Mouse (Mus musculus) forebrain, postnatal 0 days (tissue): ENCODE data around the gene Mex3d. TPM values are rescaled to one million over a fixed set of nuclear protein-coding genes. Genes with fewer than 3 reads are reported as not detected.

Experiments used
- ATAC-seq: fragments of 200-750 bp; cut with Nextera tagmentation; 2 replicates; pipeline ENCODE4 v1.8.0; 2017; ENCODE audit warnings: mild to moderate bottlenecking, moderate library complexity
- DNase-seq: peaks from one replicate; pipeline ENCODE4 v3.0.0-alpha.2; 2015
- H3K27ac ChIP-seq: fragments of 300-500 bp; sonication (generic); 2 replicates; pipeline ENCODE4 v1.5.1; 2014; ENCODE audit warnings: low read depth, mild to moderate bottlenecking, antibody characterized with exemption, low read length, moderate library complexity, mixed read lengths
- H3K27me3 ChIP-seq: fragments of 300-500 bp; sonication (generic); 2 replicates; pipeline ENCODE4 v1.6.1; 2014; ENCODE audit warnings: mild to moderate bottlenecking, low read length, mixed read lengths; ENCODE audit not compliant: insufficient read depth
- H3K36me3 ChIP-seq: fragments of 300-500 bp; sonication (generic); 2 replicates; pipeline ENCODE4 v1.6.1; 2014; ENCODE audit warnings: mild to moderate bottlenecking, moderate library complexity; ENCODE audit not compliant: insufficient read depth
- H3K4me1 ChIP-seq: fragments of 300-500 bp; sonication (generic); 2 replicates; pipeline ENCODE4 v1.6.1; 2014; ENCODE audit warnings: antibody characterized with exemption; ENCODE audit not compliant: insufficient read depth
- H3K4me2 ChIP-seq: fragments of 300-500 bp; sonication (generic); 2 replicates; pipeline ENCODE4 v1.6.1; 2014; ENCODE audit warnings: low read depth, mild to moderate bottlenecking, moderate library complexity
- H3K4me3 ChIP-seq: fragments of 300-500 bp; sonication (generic); 2 replicates; pipeline ENCODE4 v1.5.1; 2014; ENCODE audit warnings: low read depth, low read length, mixed read lengths
- H3K9ac ChIP-seq: fragments of 300-500 bp; sonication (generic); 2 replicates; pipeline ENCODE4 v1.6.1; 2014; ENCODE audit warnings: mild to moderate bottlenecking
- H3K9me3 ChIP-seq: fragments of 300-500 bp; sonication (generic); 2 replicates; pipeline ENCODE4 v1.6.1; 2016; ENCODE audit warnings: low read length
- CTCF ChIP-seq: sonication (generic); IDR thresholded peaks from 2 replicates; pipeline ENCODE4 v1.5.1; 2016; ENCODE audit warnings: antibody characterized with exemption, control low read depth, low read depth
- WGBS: fragments of 180-500 bp; shearing (Covaris S2); extraction: QIAGEN DNeasy Blood & Tissue Kit; methylation state at CpG from one replicate; pipeline ENCODE4 v1.1.7; 2014; 5-methylcytosine and 5-hydroxymethylcytosine counted together
- polyA plus RNA-seq: library from polyadenylated mRNA; unstranded; fragments of >200 nt; fragmentation: Nextera tagmentation; extraction: Ambion mirVana; gene quantifications from 2 replicates; pipeline ENCODE4 v1.2.1, GENCODE M21; 2015
- total RNA-seq: library from RNA; depleted of rRNA; stranded (reverse); fragments of >200 nt; gene quantifications from 2 replicates; pipeline ENCODE4 v1.2.3, GENCODE M21; 2014

The Mex3d gene
- total and polyA plus RNA-seq, 2 experiments from 2014 or later: 18.4 to 120 TPM

GRCm38 (mm10) chr10:80386735-80387471, 556 bp downstream of the Mex3d start:
- peaks cover 29% of the 10 kb centered on the region for H3K4me1 ChIP-seq
- no peaks in the 10 kb centered on the region for H3K9me3 ChIP-seq
- H3K27me3 ChIP-seq: no peaks in the 10 kb centered on the region
- 2% methylated on average over 82 of the region's 94 CpGs for WGBS
- H3K4me3 ChIP-seq: peak overlapping the region; percentile 96
- no peak for TF ChIP-seq CTCF
- H3K36me3 ChIP-seq: peaks cover 34% of the 10 kb centered on the region
- DNase-seq: no peak
- H3K27ac ChIP-seq: peak overlapping the region; percentile 98
- ATAC-seq: no peak; the same call in 1 of the 2 replicates
- H3K9ac ChIP-seq: peak overlapping the region; percentile 99
- H3K4me2 ChIP-seq: peak overlapping the region; percentile 97

GRCm38 (mm10) chr10:80385811-80386734, 1.4 kb downstream of the Mex3d start:
- DNase-seq (peak; percentile 86), ATAC-seq (peak; percentile 79)
- Histone ChIP-seq H3K4me2 (peak overlapping the region; percentile 97), H3K9me3 (no peaks in the 10 kb centered on the region), H3K9ac (peak overlapping the region; percentile 99), H3K27me3 (no peaks in the 10 kb centered on the region), H3K4me3 (peak overlapping the region; percentile 96), H3K4me1 (peaks cover 29% of the 10 kb centered on the region), H3K27ac (peak overlapping the region; percentile 98), H3K36me3 (peaks cover 34% of the 10 kb centered on the region)
- 2% methylated on average over 34 of the region's 34 CpGs for whole genome bisulfite sequencing
- TF ChIP-seq CTCF: no peak

GRCm38 (mm10) chr10:80385310-80385709, 2.1 kb downstream of the Mex3d start:
- WGBS: 4% methylated on average over 7 of the region's 7 CpGs
- TF ChIP-seq CTCF: no peak
- H3K9me3 ChIP-seq: no peaks in the 10 kb centered on the region
- peak overlapping the region; percentile 97 for H3K4me2 ChIP-seq
- H3K4me1 ChIP-seq: peaks cover 29% of the 10 kb centered on the region
- H3K27me3 ChIP-seq: no peaks in the 10 kb centered on the region
- ATAC-seq (peak; percentile 0; the same call in 1 of the 2 replicates), DNase-seq (no peak)
- H3K4me3 ChIP-seq: peak overlapping the region; percentile 96
- H3K27ac ChIP-seq: peak overlapping the region; percentile 98
- H3K36me3 ChIP-seq: peaks cover 37% of the 10 kb centered on the region
- peak overlapping the region; percentile 99 for H3K9ac ChIP-seq

DNA sequence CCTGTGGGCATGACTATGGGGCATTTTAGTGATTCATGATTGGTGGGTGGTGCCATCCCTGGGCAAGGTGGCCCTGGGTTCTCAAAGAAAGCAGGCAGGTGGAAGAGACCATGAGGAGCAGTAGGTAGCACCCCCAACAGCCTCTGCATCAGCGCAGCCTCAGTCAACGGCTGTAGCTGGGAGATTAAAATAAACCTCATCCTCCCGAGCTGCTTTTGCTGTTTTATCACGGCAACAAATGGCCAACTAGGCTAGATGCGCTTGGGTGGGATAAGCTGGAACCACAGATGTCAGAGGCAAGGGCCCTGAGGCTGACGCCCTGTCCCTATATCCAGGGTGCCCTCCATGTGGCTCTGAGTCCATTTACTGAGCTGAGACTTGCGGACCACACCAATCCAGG, 2.8 kb downstream of the Mex3d start:
- DNase-seq: no peak
- Histone ChIP-seq H3K4me2 (peak overlapping the region; percentile 97), H3K27ac (peak overlapping the region; percentile 98), H3K4me1 (peaks cover 29% of the 10 kb centered on the region), H3K36me3 (peaks cover 40% of the 10 kb centered on the region), H3K27me3 (no peaks in the 10 kb centered on the region), H3K9ac (peak overlapping the region; percentile 99), H3K4me3 (peak overlapping the region; percentile 96), H3K9me3 (no peaks in the 10 kb centered on the region)
- TF ChIP-seq CTCF: no peak
- 55% methylated on average over 7 of the region's 7 CpGs for WGBS
- ATAC-seq: no peak

DNA sequence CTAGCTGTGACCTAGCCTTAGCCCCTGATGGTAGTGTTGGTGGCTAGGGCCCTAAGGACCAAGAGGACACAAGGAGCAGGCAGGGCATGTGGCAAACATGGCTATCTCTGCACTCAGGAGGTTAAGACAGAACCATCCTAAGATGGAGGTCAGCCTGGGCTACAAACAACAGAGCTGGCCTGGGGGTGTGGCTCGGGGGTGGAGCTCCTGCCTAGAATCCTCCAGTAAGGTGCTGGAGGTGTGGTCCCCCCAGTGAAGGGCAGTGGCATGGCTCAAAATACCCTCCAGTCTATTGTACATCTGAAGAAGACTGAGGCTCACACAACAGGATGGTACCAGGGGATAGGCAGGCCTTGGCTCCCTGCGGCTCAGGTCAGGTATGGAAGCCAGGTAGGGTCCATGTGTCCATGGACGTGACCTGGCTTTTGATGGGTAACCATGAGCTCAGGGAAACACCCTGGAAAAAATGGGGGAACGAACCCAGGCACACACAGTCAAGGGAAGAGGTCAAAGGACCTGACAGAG, 3.3 kb downstream of the Mex3d start:
- DNase-seq (no peak), ATAC-seq (no peak)
- no peak for TF ChIP-seq CTCF
- Histone ChIP-seq H3K27me3 (no peaks in the 10 kb centered on the region), H3K4me3 (peak overlapping the region; percentile 96), H3K36me3 (peaks cover 46% of the 10 kb centered on the region), H3K27ac (0 out of 2 replicates have a peak overlapping the region, but pooled peaks have one; percentile 98), H3K9me3 (no peaks in the 10 kb centered on the region), H3K4me1 (peaks cover 29% of the 10 kb centered on the region), H3K9ac (peak overlapping the region; percentile 99), H3K4me2 (peak overlapping the region; percentile 97)
- 87% methylated on average over 4 of the region's 4 CpGs for WGBS

- Histone ChIP-seq H3K27me3 (no peaks in the 10 kb centered on the region), H3K9ac (peak overlapping the region; percentile 14; the same call in 1 of the 2 replicates), H3K4me1 (peaks cover 27% of the 10 kb centered on the region), H3K4me2 (peak overlapping the region; percentile 97), H3K4me3 (peak overlapping the region; percentile 96), H3K27ac (no peak overlapping the region), H3K36me3 (peaks cover 49% of the 10 kb centered on the region), H3K9me3 (no peaks in the 10 kb centered on the region)
- 57% methylated on average over 4 of the region's 4 CpGs for WGBS
- no peak for ATAC-seq
- peak; percentile 46 for TF ChIP-seq CTCF
- DNase-seq: no peak
Observed at GRCm38 (mm10) chr10:80383431-80383830, 4.0 kb downstream of the Mex3d start.
